Mouse (Mus musculus) T-helper 2 cell (primary cell): ENCODE data around the gene Neurl2.

Experiments
- in situ Hi-C: fragments of 300-600 bp; cut with MboI, MseI; formaldehyde crosslinking; loops from one replicate; pipeline ENCODE4 v1.15.1; 2025; ENCODE audit warnings: high pct_unique_total_duplicates

The Neurl2 gene

GRCm38 (mm10) chr2:164787032-164787431 lies 46.2 kb downstream of the Neurl2 start:
- in situ Hi-C loops = no loop called here

- in situ Hi-C loops = no loop called here
These were observed 46.8 kb downstream of the Neurl2 start for GRCm38 (mm10) chr2:164786388-164786885.

- in situ Hi-C loops = no loop called here
These were observed 47.5 kb downstream of the Neurl2 start, which contains the start of gene Snx21 for GRCm38 (mm10) chr2:164785481-164786387. Snx21 (plus strand) TSS chr2:164785823.

- in situ Hi-C loops = no loop called here
These were observed 48.3 kb downstream of the Neurl2 start for GRCm38 (mm10) chr2:164784869-164785420.

- in situ Hi-C loops = no loop called here
These were observed 49.2 kb downstream of the Neurl2 start for GRCm38 (mm10) chr2:164783926-164784581.

- in situ Hi-C loops = no loop called here
These were observed 51.4 kb downstream of the Neurl2 start for GRCm38 (mm10) chr2:164781876-164782275.
